Mouse (Mus musculus): Measurements from ENCODE around the gene Slc39a9.
A peak's percentile ranks its signal among the peaks of the same experiment; 100 is the strongest.

Slc39a9 gene

DNA sequence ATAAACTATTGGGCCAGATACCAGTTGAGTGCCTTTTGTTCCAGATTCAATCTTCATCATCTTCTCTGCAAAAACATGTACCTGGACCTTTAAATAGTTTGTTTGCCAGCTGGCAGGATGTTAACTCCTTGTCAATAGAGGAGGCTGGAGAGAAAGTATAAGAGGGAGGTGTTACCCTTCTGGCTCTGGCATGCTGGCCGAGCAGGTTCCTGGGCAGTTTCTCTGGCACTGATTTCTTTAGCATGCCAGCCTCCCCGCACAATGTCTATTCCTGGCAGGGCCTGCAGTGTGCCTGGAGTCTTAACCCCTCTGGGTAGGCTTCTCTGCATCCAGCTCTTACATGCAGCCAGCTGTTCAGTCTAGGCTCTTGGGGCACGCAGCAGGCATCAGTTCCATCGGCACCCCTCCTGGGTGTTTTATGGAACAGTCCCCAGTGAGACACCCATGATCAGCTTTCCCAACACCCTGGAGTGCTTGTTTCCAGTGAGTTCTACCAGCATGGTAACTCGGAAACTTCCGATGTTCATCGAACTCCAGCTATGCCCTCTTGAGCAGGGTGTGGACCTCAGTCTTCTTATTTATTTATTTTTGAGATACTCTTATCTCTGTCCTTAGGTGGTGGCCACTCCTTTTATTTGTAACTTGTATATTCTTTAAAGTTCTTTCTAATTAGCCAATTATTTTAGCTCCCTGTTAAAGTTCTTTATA, 10.4 kb downstream of the Slc39a9 start:
- no peak for DNase-seq (ENCODE audit: low read depth, low spot score)

DNA sequence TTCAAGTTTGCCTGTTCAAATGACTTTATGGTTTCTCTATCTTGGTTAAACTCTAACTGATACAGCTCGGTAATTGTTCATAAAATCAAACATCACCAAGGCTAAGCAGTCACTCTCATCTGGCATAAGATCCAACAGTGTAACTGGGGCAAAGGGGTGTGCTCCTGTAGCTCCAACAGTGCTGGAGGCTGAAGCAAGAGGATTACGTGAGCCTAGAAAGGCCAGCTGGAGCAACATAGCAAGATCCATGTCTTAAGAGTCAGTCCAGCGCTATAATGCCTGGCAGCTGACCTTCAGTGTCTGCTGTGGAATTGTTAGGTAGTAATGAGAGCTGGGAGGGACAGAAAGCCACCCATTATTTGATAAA, 11.0 kb downstream of the Slc39a9 start:
- no peak for DNase-seq (ENCODE audit: low read depth, low spot score)

DNA sequence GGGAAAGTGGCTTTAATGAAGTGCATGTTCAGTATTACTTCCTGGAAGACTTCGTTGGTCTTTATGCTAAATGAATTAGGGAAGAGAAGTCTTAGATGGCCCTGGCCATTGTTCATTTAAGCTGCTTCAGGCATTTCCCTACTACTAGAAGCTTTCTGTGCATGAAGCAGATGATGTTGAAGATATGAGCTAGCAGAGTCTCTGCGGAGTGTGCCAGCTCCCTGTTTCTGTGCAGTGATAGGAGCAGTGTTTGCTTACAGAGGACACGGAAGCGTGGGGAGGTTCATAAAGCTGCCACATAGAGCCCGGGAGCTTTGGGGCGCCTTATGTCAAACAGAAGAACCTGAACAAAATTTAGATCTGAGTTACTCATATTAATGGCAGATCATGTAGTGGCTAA, 15.0 kb downstream of the Slc39a9 start:
- no peak for DNase-seq (ENCODE audit: low read depth, low spot score)

DNA sequence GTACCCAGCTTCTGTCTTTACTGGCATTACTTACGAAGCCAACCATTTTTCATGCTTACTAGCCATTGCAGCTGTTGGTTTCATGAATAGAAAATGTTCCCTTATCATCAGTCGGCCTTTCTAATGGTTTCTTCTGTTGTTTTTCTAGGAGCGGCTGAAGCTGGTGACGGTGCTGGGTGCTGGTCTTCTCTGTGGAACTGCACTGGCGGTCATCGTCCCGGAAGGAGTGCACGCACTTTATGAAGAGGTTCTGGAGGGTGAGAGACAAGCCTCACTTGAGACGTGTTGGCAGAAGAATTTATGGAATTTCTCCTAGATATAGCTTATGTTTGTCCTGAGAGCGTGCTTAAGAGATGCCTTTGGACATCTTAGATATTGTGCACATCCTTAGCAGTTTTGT, 18.6 kb downstream of the Slc39a9 start:
- DNase-seq (ENCODE audit: low read depth, low spot score), result no peak

DNA sequence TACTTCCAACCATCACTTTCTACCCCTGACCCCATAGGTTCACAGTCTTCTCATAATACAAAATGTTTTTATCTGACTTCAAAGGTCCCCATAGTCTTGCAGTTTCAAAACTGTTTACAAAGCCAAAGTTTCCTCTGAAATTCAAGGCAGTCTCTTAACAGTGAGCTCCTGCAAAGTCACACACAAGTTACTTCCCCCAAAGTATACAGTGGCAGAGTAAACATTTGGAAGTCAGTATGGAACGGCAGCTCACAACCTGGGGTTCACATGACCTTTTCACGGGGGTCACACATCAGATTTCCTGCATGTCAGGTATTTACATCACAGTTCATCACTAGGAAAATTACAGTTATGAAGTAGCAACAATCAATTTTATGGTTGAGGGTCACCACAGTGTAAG, 20.3 kb downstream of the Slc39a9 start:
- no peak for DNase-seq (ENCODE audit: low read depth, low spot score)

DNA sequence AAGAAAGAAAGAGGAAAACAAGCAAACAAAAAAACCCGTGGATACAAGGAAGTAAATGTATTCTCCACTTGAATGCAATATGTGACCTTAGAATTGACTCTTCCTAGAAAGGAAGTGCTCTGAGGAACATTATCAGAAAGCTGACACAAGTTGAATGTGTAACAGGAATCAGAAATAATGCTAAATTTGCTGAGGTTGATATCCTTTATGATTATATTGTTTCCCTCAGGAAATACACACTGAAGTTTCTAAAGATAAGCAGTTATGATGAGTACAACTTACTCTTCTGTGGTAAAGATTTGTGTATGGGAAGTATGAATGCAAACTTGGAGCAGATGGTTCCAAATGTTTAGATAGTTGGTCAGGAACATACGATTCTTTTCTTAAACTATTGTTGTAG, 24.7 kb downstream of the Slc39a9 start:
- no peak for DNase-seq (ENCODE audit: low read depth, low spot score)

DNA sequence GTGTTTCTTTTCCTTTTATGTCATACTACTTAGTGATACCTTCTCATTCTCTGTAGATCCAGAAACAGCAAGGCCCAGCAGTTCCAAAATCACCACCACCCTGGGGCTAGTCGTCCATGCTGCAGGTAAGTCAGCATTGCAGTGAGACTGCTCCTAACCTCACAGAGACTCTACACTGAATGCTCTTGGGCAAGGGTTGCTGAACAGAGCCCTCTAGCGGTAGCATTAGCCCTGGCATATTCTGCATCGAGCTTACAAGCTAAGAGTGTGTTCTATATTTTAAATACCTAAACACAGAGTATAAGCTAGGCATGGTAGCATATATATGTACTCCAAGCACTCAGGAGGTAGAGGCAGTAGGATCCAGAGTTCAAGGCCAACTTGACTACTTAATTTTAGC, 29.5 kb downstream of the Slc39a9 start:
- DNase-seq (ENCODE audit: low read depth, low spot score), result peak; percentile 43

DNA sequence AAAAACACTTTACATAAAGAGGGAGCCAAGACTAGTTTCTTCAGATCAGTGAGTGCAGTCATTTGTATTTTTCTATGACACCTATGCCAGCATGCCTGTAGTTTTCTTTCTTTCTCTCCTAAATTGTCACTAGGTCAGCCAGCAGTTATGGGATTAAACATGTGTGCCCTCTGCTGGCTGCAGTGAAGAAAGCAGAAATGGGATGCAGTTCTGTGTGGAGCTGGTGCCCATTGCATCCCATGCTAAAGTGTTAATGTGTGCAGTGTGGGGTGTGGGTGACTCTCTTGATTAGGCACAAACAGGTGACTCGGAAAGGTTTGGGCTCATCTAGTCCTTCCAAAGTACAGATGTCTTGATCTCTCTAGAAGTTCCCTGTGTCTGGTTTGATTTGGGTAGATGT, 37.7 kb downstream of the Slc39a9 start:
- DNase-seq (ENCODE audit: low read depth, low spot score), result peak; percentile 24

DNA sequence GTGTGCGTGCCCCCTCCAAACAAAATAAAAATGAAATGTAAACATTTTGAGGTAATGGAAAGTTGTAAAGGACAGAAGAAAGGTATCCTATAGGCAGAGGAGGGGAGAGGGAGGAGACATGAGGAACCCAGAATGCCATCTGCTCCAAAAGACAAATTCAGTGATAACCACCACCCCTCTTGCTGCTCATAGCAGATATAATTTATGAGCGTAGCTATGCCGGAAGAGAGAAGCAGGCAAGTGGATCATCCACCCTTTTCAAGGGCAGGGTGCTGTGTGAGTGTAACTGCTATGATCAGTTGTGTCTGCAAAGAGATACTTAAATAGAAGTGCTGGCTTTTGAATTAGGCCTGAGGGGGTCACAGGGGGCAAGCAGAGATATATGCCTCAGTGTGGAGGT, 39.9 kb downstream of the Slc39a9 start:
- DNase-seq (ENCODE audit: low read depth, low spot score), result no peak

DNA sequence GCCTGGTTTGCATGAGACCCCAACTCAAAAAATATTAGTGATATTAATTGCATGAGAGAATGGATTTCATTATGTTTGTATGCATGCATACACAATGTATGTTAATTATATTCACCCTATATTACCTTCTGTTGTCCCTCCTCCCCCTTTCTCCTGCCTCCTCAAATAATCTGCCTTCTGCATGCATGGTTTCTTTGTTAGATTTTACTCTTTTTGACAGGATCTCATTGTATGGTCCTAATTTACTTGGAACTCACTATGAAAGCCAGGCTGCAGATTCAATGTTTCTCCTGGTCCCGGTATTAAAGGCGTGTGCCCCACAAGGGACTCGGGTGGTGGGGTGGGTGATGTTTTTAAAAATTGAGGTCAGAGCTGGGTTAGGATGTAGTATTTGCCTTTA, 40.6 kb downstream of the Slc39a9 start:
- no peak for DNase-seq (ENCODE audit: low read depth, low spot score)

DNA sequence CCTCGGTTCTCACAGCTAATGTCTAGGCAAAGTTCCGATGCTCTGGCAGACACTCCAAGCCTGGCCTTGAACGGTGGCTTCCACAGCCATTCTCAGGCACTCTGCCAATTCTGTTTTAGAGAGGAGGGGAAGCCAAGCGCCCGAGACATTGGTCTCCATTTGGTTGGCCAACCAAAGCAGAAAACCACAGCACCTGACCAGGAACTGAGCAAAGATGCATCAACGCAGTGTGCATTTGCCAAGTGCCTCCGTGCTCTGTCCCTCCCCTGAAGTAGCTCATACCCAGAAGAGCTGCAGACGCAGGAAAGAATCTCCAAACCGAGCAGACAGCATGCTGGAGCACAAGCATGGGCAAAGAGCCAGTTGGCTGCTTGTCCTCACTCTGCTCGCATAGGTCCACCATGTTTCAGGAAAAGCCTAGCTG, 44.1 kb downstream of the Slc39a9 start:
- no peak for DNase-seq (ENCODE audit: low read depth, low spot score)

DNA sequence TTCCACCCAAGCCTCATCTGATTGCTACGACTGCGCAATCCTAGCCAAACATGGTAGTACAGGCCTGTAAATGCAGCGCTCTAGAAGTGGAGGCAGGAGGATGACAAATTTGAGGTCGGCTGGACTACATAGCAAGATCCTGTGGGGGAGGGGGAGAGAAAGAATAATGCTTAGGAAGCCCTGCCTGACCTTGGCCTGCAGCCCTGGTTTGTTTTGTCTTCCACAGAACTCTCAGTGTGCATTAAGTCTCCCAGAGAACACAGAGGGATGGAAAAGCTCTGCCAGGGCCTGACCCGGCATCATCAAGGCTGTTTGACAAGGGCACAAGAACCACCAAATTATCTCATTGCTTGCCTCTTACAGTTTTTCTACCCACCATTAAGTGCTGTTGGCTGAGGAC, 46.0 kb downstream of the Slc39a9 start:
- DNase-seq (ENCODE audit: low read depth, low spot score), result no peak

DNA sequence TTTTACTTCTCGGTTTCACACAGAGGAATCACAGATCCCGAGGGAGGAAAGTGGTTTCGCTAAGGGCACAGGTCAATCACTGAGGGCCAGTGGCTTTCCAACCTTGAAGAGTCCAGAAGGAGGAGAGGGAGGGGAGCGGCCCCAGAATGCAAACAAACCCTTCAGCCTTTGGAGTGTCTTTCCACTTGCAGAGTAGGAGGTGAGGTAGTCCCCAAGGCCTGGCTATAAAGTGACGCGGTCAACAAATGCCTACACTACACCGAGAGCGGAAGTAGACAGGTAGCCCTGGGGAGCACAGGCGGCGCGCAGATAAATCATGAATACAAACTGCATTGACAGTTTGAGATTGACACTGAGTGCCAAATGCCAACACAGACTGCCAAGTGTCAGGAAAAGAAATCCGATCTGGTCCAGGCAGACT, 48.0 kb downstream of the Slc39a9 start:
- no peak for DNase-seq (ENCODE audit: low read depth, low spot score)

DNA sequence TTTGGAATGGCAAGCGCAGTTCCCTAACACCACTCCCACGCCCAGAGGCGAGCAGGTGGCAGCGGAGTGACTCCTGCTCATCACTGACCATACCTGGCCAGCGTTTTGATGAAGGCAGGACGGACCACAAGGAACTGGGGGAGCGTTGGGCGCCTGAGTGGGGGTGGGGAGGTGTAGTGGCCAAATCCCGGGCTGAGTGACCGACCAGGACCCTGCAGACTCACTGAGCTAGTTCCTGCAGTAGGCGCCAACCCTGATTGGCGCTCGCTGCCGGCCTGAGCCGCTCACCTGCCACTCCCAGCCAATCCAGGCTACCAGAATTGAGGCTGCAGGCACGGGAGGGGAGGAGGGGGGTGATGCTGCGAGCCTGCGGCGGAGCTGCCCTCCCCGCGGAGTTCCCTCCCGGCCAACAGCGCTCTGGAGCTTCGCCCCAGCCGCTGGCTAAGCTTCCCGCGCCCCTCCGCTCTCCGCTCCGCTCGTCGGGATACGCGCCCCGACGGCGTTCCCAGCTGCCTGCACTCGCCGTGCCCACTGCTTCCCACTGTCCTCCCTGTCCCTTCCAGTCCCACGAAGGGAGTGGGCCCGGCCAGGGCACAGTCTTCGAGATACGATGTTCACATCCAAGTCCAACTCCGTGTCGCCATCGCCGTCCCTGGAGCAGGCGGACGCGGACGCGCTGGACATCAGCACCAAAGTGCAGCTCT, 48.7 kb downstream of the Slc39a9 start, which contains the start of gene Plekhd1:
Gene Plekhd1, plus strand, starts transcription at position 323 of the 704 bp plus-strand sequence.
- peak; percentile 49 for DNase-seq (ENCODE audit: low read depth, low spot score)

DNA sequence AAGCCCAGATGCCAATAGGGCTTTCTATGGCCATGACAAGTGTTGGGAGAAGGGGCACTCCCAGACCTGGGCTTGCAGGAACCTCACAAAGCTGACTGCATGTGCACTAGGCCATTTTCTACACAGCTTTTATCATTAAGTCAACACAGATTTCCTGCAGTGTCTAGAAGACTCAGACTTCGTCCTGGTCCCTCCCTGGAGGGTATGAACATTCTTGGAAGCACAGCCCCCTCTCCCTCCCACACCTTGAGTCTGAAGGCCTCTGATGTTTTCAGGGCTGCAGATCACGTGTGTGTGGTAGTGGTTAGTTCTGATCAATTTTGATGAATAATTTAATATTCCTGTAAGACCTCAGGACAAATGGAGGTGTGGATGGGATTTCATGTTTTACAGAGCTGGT, 50.0 kb downstream of the Slc39a9 start:
- DNase-seq (ENCODE audit: low read depth, low spot score), result no peak

DNA sequence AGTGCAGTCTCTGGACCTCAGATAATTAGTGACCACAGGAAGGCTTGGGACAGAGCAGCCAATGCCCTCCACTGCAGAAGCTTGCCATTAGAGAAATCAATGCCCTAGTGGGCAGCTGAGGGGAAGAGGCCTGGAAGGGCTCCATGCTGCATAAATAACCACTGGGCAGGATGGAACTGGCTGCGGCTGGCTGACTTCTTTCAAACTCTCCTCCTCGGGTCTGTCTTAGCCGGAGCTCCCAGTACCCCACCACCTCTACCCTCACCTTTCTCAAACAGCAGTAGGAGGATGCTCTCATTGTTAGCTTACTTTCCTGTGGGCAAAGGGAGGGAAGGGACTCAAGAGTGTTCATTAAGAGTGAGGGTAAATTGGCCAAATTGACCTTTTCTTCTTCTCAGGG, 51.3 kb downstream of the Slc39a9 start:
- no peak for DNase-seq (ENCODE audit: low read depth, low spot score)

DNA sequence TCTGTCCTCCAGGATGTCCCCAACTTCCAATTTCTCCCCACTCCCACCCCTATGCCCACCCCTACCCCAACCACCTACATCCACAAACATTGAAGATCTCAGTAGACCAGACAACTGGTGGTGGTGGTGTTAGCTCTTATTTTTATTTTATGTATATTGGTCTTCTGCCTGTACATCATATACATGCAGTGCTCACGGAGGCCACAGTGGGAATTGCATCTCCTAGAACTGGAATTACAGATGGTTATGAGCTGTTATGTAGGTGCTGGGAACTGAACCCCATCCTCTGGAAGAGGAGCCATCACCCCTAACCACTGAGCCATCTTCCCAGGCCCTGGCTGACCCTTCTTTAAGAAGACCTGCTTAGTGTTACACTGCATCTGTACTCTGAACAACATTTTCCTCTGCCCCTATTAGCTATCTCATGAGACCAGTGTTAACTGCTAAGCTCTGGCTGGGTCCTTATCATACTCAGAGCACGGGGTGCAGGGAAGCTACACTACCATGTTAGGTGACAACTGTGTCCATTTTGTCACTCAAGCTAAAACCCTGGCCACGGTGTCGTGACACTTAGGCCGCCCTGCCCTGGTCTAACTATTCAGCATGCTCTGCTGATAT, 55.0 kb downstream of the Slc39a9 start:
- DNase-seq (ENCODE audit: low read depth, low spot score), result no peak

DNA sequence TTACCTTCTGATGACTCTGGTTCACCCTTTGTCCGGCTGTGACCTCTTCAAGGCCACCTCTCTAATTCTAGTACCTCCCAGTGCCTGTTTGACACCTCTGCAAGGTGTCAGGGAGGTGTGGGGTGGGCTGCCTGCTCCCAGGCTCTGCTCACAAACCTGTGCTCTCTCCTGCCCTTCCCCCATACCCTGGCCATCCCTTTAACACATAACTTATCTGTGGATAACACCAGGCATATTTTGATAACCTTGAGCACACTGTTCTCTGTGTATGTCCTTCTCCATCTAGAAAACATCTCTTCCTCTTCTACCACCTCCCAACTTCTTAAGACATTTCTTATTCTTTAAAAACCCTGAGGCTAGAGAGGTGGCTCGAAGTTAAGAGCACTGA, 55.5 kb downstream of the Slc39a9 start:
- DNase-seq (ENCODE audit: low read depth, low spot score), result no peak

DNA sequence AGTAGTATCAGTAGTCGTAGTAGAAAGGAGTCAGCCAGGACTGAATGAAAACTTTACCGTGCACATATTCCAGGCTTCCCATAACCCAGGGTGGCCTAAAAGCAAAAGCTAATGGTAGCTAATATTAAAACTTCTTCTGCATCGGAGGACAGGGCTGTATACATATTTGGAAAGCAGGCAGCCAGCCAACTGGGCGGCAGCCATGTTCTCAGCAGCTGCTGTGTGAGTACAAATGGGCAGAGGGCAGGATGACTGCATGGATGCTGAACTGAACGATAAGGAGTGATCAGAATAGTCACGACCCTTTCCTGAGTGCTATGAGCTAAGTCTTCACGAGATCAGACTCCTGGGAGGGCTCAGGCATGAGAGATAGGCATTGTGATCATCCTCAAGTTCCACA, 57.6 kb downstream of the Slc39a9 start:
- DNase-seq (ENCODE audit: low read depth, low spot score), result no peak

DNA sequence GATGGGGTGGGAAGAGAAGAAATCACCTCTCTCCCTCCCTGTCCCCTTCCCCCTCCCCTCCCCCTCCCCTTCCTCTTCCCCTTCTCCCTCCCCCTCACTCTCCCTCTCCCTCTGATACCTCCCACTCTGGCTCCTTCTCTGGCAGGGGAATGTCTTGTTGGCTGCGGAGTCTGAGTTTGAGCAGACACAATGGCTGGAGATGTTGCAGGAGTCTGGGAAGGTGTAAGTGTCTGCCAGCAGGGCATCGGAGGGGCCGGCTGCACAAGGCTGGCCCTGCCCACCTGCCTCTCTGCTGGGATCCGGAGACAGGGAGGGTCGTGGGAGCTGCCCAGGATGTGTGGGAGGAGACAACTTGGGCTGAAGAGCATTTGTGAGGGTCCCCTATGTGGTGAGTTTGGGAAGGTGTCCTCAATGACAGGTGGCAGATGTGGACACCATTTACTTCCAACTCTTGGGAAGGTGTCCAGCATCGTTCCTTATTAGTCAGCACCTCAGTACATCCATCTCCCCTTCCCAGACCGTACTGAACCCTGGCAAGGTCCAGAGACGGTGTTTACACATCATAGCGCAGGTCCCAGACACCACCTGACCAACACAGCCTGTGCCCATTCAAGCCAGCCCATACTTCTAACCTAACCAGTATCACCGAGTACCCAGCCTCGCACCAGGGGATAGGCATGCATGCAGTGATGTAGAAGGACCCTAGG, 62.7 kb downstream of the Slc39a9 start:
- DNase-seq (ENCODE audit: low read depth, low spot score), result no peak

DNA sequence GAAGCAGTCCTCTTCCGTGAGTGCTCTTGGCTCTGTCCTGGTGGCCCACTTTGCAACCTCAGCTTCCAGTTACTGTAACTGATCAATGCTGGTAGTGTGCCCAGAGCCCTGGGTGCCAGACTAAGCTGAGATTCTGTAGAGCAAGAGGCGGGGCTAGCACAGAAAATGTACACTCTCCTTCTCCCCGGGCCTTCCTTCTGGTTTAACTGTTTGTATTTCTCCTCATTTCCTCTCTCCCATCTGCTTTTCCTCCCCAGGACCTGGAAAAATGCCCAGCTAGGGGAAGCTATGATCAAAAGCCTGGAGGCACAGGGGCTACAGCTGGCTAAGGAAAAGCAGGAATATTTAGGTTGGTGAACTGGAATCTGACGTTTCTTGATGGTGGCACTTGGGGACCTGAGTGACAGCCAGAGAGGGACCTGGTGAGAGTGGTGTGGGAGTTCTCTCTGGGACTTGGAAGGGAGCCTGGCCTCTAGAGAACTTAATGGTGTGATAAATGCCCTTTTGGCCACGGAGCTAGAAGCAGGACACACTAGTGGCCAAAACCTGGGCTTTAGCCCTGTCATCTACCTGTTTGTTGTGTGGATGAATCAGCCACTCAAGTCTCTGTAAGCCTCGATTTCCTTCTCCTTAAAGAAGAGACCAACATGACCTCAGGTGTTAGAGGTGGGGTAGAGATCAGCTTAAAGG, 63.4 kb downstream of the Slc39a9 start:
- no peak for DNase-seq (ENCODE audit: low read depth, low spot score)

DNA sequence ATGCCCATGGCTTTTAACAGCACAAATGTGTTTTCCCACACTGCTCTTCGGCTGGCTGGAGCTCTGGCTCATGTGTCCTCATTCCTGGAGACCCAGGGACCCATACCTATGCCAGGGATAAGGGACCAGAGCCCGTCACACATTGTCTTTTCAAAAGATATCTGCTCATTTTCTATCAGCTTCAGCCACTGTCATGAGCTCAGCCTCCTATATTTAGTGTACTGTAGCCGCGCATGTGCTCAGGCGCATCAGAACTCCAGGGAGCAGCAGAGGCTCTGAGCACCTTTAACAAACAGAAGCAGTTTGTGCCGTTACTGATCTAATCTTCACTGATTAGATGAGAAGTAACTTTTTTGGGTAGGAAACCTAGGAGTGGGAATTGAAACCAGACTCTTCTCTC, 72.2 kb downstream of the Slc39a9 start:
- no peak for DNase-seq (ENCODE audit: low read depth, low spot score)
